Mouse (Mus musculus) stomach, postnatal 0 days (tissue): ENCODE data around the gene Tceanc2. TPM values are rescaled to one million over a fixed set of nuclear protein-coding genes. Genes with fewer than 3 reads are reported as not detected.

ENCODE experiments used
- ATAC-seq: fragments of 200-750 bp; cut with Nextera tagmentation; 2 replicates; pipeline ENCODE4 v1.8.0; 2017; ENCODE audit not compliant: low FRiP score, low TSS enrichment
- DNase-seq: peaks from one replicate; pipeline ENCODE4 v3.0.0-alpha.2; 2016; ENCODE audit warnings: low spot score
- H3K27ac ChIP-seq: fragments of 300-500 bp; sonication (generic); replicated peaks from 2 replicates; pipeline ENCODE4 v1.5.1; 2014; ENCODE audit warnings: mild to moderate bottlenecking, control low read depth
- H3K27me3 ChIP-seq: fragments of 300-500 bp; sonication (generic); 2 replicates; pipeline ENCODE4 v1.6.1; 2014; ENCODE audit warnings: low read length; ENCODE audit not compliant: control insufficient read depth, insufficient read depth
- H3K36me3 ChIP-seq: fragments of 300-500 bp; sonication (generic); 2 replicates; pipeline ENCODE4 v1.6.1; 2014; ENCODE audit warnings: low read length, mixed read lengths; ENCODE audit not compliant: control insufficient read depth, insufficient read depth
- H3K4me1 ChIP-seq: fragments of 300-500 bp; sonication (generic); replicated peaks from 2 replicates; pipeline ENCODE4 v1.6.1; 2014; ENCODE audit warnings: antibody characterized with exemption; ENCODE audit not compliant: control insufficient read depth, insufficient read depth
- H3K4me2 ChIP-seq: fragments of 300-500 bp; sonication (generic); replicated peaks from 2 replicates; pipeline ENCODE4 v1.6.1; 2014; ENCODE audit warnings: low read depth, mild to moderate bottlenecking, control low read depth, moderate library complexity
- H3K4me3 ChIP-seq: fragments of 300-500 bp; sonication (generic); 2 replicates; pipeline ENCODE4 v1.5.1; 2014; ENCODE audit warnings: low read depth, low read length, control low read depth
- H3K9ac ChIP-seq: fragments of 300-500 bp; sonication (generic); 2 replicates; pipeline ENCODE4 v1.6.1; 2014; ENCODE audit warnings: mild to moderate bottlenecking, low read length, control low read depth, mixed read lengths
- H3K9me3 ChIP-seq: fragments of 300-500 bp; sonication (generic); 2 replicates; pipeline ENCODE4 v1.6.1; 2016; ENCODE audit warnings: low read length; ENCODE audit not compliant: control insufficient read depth
- CTCF ChIP-seq: IDR thresholded peaks from 2 replicates; pipeline ENCODE4 v1.5.1; 2016; ENCODE audit warnings: antibody characterized with exemption, low read depth, mild to moderate bottlenecking, moderate library complexity
- EP300 ChIP-seq: optimal IDR thresholded peaks from 2 replicates; pipeline ENCODE3; 2016; ENCODE audit warnings: antibody characterized with exemption
- WGBS: fragments of 180-500 bp; shearing (Covaris S2); extraction: QIAGEN DNeasy Blood & Tissue Kit; methylation state at CpG from one replicate; pipeline ENCODE4 v1.1.7; 2014; 5-methylcytosine and 5-hydroxymethylcytosine counted together
- polyA plus RNA-seq: library from polyadenylated mRNA; unstranded; fragments of >200 nt; fragmentation: Nextera tagmentation; extraction: Ambion mirVana; gene quantifications from 2 replicates; pipeline ENCODE4 v1.2.1, GENCODE M21; 2015

Gene Tceanc2
- polyA plus RNA-seq, 1 experiment from 2014 or later: 21.2 TPM

DNA sequence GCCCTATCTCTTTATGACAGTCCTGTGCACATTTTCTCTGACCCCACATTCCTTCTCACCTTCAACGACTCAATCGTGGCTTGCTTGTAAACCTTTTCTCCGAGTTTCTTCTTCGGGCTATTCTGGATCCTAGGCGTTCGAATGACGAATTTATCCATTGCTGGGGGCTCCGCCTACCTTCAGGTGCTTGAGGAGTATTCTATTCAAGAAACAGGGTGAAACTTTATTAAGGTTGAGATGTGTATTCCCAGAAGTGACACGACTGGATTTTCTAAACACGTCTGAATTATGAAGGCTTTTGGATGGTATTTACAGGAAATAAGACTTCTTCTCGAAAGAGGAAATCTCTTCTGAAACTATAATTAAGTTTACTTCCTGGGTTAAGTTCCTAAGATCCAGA is 1.4 kb downstream of the Tceanc2 start:
- H3K4me2 ChIP-seq: peak overlapping the region; percentile 72
- H3K27ac ChIP-seq: peak overlapping the region; percentile 98
- peak overlapping the region; percentile 98 for H3K4me3 ChIP-seq
- no peaks in the 10 kb centered on the region for H3K36me3 ChIP-seq
- ATAC-seq (no peak), DNase-seq (peak; percentile 34)
- TF ChIP-seq CTCF (no peak), EP300 (no peak)
- no peaks in the 10 kb centered on the region for H3K9me3 ChIP-seq
- H3K27me3 ChIP-seq: no peaks in the 10 kb centered on the region
- peaks cover 5% of the 10 kb centered on the region; the same call in 1 of the 2 replicates for H3K4me1 ChIP-seq
- H3K9ac ChIP-seq: peak overlapping the region; percentile 91
- 16% methylated on average over 11 of the region's 11 CpGs for WGBS

DNA sequence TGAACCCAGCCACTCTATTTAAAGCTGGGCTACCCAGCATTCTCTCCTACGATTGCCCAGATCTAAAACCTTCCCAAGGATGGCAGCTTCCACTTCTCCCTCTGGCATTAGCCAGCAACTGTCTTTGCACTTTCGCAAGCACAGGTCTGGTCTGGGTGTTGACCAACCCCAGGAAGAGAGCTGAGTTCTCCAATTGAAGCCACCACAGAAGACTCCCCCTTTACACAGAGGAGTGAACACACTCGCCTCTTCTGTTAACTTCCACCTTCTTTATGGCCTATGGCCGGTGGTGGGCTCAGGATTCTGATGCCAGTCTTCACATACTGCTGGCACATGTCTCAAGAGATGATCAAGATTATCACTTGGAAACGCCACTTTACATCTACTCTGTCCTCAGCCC is 11.1 kb downstream of the Tceanc2 start:
- DNase-seq (no peak), ATAC-seq (no peak)
- Histone ChIP-seq H3K9ac (no peak overlapping the region), H3K36me3 (no peaks in the 10 kb centered on the region; the same call in 1 of the 2 replicates), H3K27me3 (no peaks in the 10 kb centered on the region), H3K9me3 (no peaks in the 10 kb centered on the region), H3K4me1 (no peaks in the 10 kb centered on the region), H3K27ac (no peak overlapping the region), H3K4me2 (no peak overlapping the region), H3K4me3 (no peak overlapping the region)
- 82% methylated on average over 5 of the region's 5 CpGs for WGBS
- no peak for TF ChIP-seq CTCF
- TF ChIP-seq EP300: no peak

DNA sequence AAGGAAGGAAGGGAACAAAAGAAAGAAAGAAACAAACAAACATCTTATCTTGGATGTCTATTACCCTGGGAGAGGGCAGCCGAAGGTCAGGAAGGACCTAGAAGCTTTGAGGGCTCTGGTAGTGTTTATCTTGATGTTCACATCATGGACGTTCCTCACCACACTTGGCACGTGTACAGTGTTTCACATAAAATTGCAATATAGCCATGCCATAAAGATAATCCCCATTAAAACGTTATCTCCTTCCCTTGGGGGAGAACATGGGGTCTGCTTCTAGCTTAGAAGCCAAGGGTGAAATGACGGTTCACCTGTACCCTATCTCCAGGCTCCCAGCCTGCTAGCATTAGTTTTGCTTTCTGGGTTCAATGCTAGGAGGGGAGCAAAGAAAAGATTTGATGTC is 12.2 kb downstream of the Tceanc2 start:
- H3K27ac ChIP-seq: no peak overlapping the region
- H3K4me2 ChIP-seq: no peak overlapping the region
- H3K4me3 ChIP-seq: no peak overlapping the region
- no peak overlapping the region for H3K9ac ChIP-seq
- no peak for ATAC-seq
- no peaks in the 10 kb centered on the region for H3K4me1 ChIP-seq
- H3K27me3 ChIP-seq: no peaks in the 10 kb centered on the region
- no peak for TF ChIP-seq CTCF
- TF ChIP-seq EP300: no peak
- no peak for DNase-seq
- 72% methylated on average over 5 of the region's 5 CpGs for WGBS
- H3K36me3 ChIP-seq: no peaks in the 10 kb centered on the region
- H3K9me3 ChIP-seq: no peaks in the 10 kb centered on the region

DNA sequence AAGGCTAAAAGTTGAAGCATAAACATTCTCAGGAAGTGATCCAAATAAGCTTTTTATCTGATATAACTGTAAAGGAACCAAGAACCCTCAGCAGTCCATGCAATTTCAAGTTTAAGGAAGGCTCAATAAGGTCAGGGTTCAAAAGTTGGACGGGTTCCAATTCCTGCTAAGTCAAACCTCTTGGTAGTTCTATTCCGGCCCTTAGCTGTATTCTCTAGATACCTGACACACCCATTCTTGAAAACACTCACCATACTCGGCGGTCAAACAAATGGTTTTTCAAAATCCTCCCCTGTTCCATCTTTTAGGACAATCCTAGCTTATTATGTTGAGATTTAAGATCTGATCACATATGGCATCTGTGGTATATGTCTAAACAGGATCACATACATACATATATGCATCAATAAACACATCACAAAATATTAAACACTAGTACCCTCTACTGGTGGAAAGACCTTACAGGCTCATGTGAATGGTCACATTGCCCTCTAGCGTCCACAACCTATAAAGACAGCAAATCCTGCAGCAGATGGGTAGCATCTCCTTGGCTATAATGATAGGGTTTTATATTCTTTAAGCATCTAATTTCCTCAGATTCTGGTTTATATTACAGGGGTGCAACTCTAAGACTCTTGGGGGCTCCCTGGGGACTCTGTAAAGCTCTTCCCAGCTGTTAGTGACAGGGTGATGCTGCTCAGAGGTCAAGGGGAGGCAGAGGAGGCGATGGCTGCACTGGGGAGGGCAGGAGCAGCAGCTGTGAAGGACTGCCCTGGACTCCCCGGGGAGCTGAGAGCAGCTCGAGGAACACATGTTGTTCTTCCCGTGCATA is 14.9 kb downstream of the Tceanc2 start:
- Histone ChIP-seq H3K4me1 (no peaks in the 10 kb centered on the region), H3K9me3 (no peaks in the 10 kb centered on the region), H3K27ac (no peak overlapping the region), H3K4me2 (no peak overlapping the region), H3K36me3 (no peaks in the 10 kb centered on the region), H3K9ac (no peak overlapping the region), H3K27me3 (no peaks in the 10 kb centered on the region), H3K4me3 (no peak overlapping the region)
- WGBS: 30% methylated on average over 9 of the region's 9 CpGs
- DNase-seq (peak; percentile 67), ATAC-seq (peak; percentile 64)
- TF ChIP-seq CTCF (peak; percentile 100), EP300 (no peak)

- WGBS: 82% methylated on average over 10 of the region's 10 CpGs
- Histone ChIP-seq H3K9ac (no peak overlapping the region), H3K27me3 (no peaks in the 10 kb centered on the region), H3K4me1 (no peaks in the 10 kb centered on the region), H3K27ac (no peak overlapping the region), H3K9me3 (no peaks in the 10 kb centered on the region), H3K4me2 (no peak overlapping the region), H3K36me3 (no peaks in the 10 kb centered on the region), H3K4me3 (no peak overlapping the region)
- DNase-seq: no peak
- TF ChIP-seq EP300: no peak
- no peak for TF ChIP-seq CTCF
- no peak for ATAC-seq
Measured at GRCm38 (mm10) chr4:107163341-107163740, 15.6 kb downstream of the Tceanc2 start.

DNA sequence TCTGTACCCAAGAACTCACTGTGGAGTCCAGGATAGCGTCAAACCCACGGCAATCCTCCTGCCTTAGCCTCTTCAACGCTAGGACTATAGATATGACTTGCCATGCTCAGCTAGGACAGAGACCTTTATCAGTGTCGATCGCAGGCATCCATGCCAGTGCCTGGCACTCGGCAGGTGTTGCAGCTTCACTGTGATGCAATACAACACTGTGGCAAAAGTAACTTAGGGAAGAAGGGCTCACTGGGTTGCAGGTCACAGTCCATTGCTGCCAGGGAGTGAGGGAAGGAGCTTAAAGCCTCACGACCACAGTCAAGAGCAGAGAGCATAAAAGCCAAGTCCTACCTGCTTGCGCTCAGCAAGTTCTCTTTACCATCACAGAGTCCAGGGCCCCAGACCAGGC is 18.7 kb downstream of the Tceanc2 start:
- Histone ChIP-seq H3K27me3 (no peaks in the 10 kb centered on the region), H3K4me3 (no peak overlapping the region), H3K9ac (no peak overlapping the region), H3K9me3 (no peaks in the 10 kb centered on the region), H3K4me1 (no peaks in the 10 kb centered on the region), H3K4me2 (no peak overlapping the region), H3K36me3 (0 out of 2 replicates have a peak, but pooled peaks cover 4% of the 10 kb centered on the region), H3K27ac (no peak overlapping the region)
- WGBS: 91% methylated on average over 8 of the region's 8 CpGs
- TF ChIP-seq CTCF: no peak
- TF ChIP-seq EP300: no peak
- ATAC-seq: no peak
- DNase-seq: no peak
